12 mouse cellular contexts compared by ENCODE assay signal in the genomic region with DNA sequence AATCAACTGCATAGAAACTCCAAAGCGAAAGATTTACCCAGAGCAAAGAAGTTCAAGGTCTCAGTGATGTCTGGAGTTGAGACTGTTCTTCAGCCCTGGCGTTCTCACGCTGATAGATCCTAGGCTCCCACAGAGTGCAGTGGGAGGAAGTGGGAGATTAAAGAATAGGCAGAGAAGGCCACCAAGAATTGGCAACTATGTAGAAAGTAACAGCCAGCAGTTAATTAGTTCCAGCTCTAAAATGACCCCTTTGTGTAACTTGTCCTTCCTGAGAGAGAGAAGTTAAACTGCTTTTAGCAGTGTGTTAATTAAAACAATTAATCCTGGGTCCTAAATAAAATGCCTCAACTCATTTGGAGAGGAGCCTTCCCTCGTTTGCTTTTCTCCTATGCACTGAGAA.
"Had no signal": no experiment of that assay in that cellular context is flagged by ENCODE, and none has a peak within 500 bp of the region (broad histone marks: within the 10 kb centered on the region; RNA-seq: fewer than 3 reads in every experiment).

No protein-coding gene starts in this region.

- H3K9ac ChIP-seq: limb, embryonic 13.5 days; liver, embryonic 14.5 days; midbrain, embryonic 12.5 days; neural tube, embryonic 12.5 days; stomach, embryonic 15.5 days had no signal

- H3K27ac ChIP-seq: limb, embryonic 13.5 days; liver, embryonic 14.5 days; midbrain, embryonic 12.5 days; neural tube, embryonic 12.5 days; stomach, embryonic 15.5 days had no signal

- H3K27me3 ChIP-seq: limb, embryonic 13.5 days; midbrain, embryonic 12.5 days; neural tube, embryonic 12.5 days; stomach, embryonic 15.5 days had no signal

- H3K36me3 ChIP-seq: limb, embryonic 13.5 days; midbrain, embryonic 12.5 days; neural tube, embryonic 12.5 days; stomach, embryonic 15.5 days had no signal

- H3K4me3 ChIP-seq: limb, embryonic 13.5 days; midbrain, embryonic 12.5 days; myocyte; neural tube, embryonic 12.5 days; stomach, embryonic 15.5 days had no signal

- H3K4me2 ChIP-seq: limb, embryonic 13.5 days; midbrain, embryonic 12.5 days; neural tube, embryonic 12.5 days; stomach, embryonic 15.5 days had no signal

- H3K9me3 ChIP-seq: limb, embryonic 13.5 days; midbrain, embryonic 12.5 days; neural tube, embryonic 12.5 days; stomach, embryonic 15.5 days had no signal

- H3K4me1 ChIP-seq: limb, embryonic 13.5 days; midbrain, embryonic 12.5 days; neural tube, embryonic 12.5 days; stomach, embryonic 15.5 days had no signal

- DNase-seq: kidney, adult 18-20 months; kidney, postnatal 10 days; kidney, postnatal 4 days; lung, adult 18-20 months; right cerebral cortex, postnatal 14 days; thymus, postnatal 4 days had no signal
